Mouse (Mus musculus) thymus, adult 2 months (tissue): Measurements from ENCODE around the gene Dlgap1.

ENCODE experiments used
- CTCF ChIP-seq: fragments of 200-500 bp; IDR thresholded peaks from 2 replicates; pipeline ENCODE4 v1.5.1; 2012; ENCODE audit warnings: mild to moderate bottlenecking, control low read depth, low read length, moderate library complexity, borderline replicate concordance; ENCODE audit not compliant: control insufficient read depth, poor library complexity, insufficient read depth; ENCODE audit errors: extremely low read depth
- POLR2A ChIP-seq: fragments of 200-500 bp; IDR thresholded peaks from 2 replicates; pipeline ENCODE4 v1.6.1; 2012; ENCODE audit warnings: mild to moderate bottlenecking, low read length, control low read depth, moderate library complexity; ENCODE audit not compliant: control insufficient read depth, poor library complexity, insufficient read depth; ENCODE audit errors: extremely low read depth

- TF ChIP-seq CTCF (no peak), POLR2A (no peak)
Observed at GRCm38 (mm10) chr17:70570848-70571247, 602.0 kb downstream of the Dlgap1 start.
